18 mouse cellular contexts compared by ENCODE assay signal in the genomic region with DNA sequence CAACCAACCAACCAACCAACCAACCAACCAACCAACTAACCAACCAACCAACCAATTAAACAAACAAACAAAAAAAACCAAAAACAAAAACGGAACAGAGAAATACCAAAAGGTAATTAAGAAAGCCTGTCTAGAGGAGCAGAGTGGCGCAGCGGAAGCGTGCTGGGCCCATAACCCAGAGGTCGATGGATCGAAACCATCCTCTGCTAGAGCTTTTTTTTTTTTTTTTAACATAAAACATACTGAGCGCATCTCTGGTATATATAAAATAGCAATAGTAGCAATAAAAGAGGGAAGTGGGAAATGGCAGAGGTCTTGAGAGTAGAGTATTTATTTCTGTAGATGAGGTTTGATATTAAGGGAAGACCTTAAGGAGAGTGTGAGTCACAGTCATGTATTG. TPM values are rescaled to one million over a fixed set of nuclear protein-coding genes. Genes with fewer than 3 reads are reported as not detected.
DNase-seq lines count a peak whose midpoint lies in the region; ATAC-seq lines count a peak whose summit lies in the region.
"Had no signal": no experiment of that assay in that cellular context is flagged by ENCODE, and none has a peak within 500 bp of the region (broad histone marks: within the 10 kb centered on the region; RNA-seq: fewer than 3 reads in every experiment).

No protein-coding gene starts in this region.

- intact Hi-C loops in gastrocnemius, postnatal 36 days (cut with DNase I), result loop anchor here (5.0 kb wide), 1 partner anchor 38 kb away; no protein-coding TSS in a partner anchor

- no peak for ATAC-seq in heart, embryonic 11.5 days (replicated peaks; ENCODE audit: insufficient number of reproducible peaks, low FRiP score, low TSS enrichment)
- ATAC-seq in liver, embryonic 13.5 days (ENCODE audit: low read depth), result peak; percentile 58

- no peaks in the 10 kb centered on the region for H3K36me3 ChIP-seq in heart, embryonic 11.5 days (ENCODE audit: control insufficient read depth, insufficient read depth, low read length)
- no peaks in the 10 kb centered on the region for H3K36me3 ChIP-seq in liver, embryonic 13.5 days
- H3K36me3 ChIP-seq: hindbrain, embryonic 12.5 days; midbrain, embryonic 12.5 days; neural tube, embryonic 13.5 days had no signal

- WGBS in heart, embryonic 11.5 days (ENCODE audit: insufficient replicate concordance), result 7% methylated on average over 7 of the region's 7 CpGs
- 1% methylated on average over 7 of the region's 7 CpGs for WGBS in liver, embryonic 13.5 days (ENCODE audit: insufficient replicate concordance)

- no peak overlapping the region for H3K9ac ChIP-seq in heart, embryonic 11.5 days (ENCODE audit: low read depth, low read length)
- H3K9ac ChIP-seq in liver, embryonic 13.5 days, result no peak overlapping the region
- H3K9ac ChIP-seq: hindbrain, embryonic 12.5 days; midbrain, embryonic 12.5 days; neural tube, embryonic 13.5 days had no signal

- DNase-seq in heart, postnatal 4 days, result no peak
- DNase-seq in 3134 (ENCODE audit: extremely low read depth, insufficient read length, low spot score), result peak; percentile 36
- DNase-seq in MN1 (ENCODE audit: low spot score), result peak; percentile 37
- DNase-seq in liver, embryonic 13.5 days, result no peak
- DNase-seq in urinary bladder, adult 18-20 months (ENCODE audit: low spot score in 2 of 2), result no peak
- no peak for DNase-seq in gastrocnemius, postnatal 36 days
- DNase-seq in frontal cortex, postnatal 10 days (ENCODE audit: low spot score in 2 of 2), result no peak
- DNase-seq: adrenal gland, postnatal 14 days; kidney, adult 18-20 months; thymus, adult 2 months had no signal

- no peaks in the 10 kb centered on the region for H3K9me3 ChIP-seq in heart, embryonic 11.5 days (replicated peaks; ENCODE audit: control insufficient read depth, low read length)
- H3K9me3 ChIP-seq in liver, embryonic 13.5 days (replicated peaks), result no peaks in the 10 kb centered on the region
- H3K9me3 ChIP-seq: hindbrain, embryonic 12.5 days; midbrain, embryonic 12.5 days; neural tube, embryonic 13.5 days had no signal

- peak overlapping the region; percentile 68 for H3K4me2 ChIP-seq in heart, embryonic 11.5 days
- peak overlapping the region; percentile 76 for H3K4me2 ChIP-seq in liver, embryonic 13.5 days
- H3K4me2 ChIP-seq: hindbrain, embryonic 12.5 days; midbrain, embryonic 12.5 days; neural tube, embryonic 13.5 days had no signal

- H3K27me3 ChIP-seq in heart, embryonic 11.5 days (ENCODE audit: control insufficient read depth, insufficient read depth, low read length), result no peaks in the 10 kb centered on the region
- H3K27me3 ChIP-seq in liver, embryonic 13.5 days, result no peaks in the 10 kb centered on the region

- peaks cover 5% of the 10 kb centered on the region for H3K4me1 ChIP-seq in heart, embryonic 11.5 days (ENCODE audit: control insufficient read depth, insufficient read depth, low read length)
- peaks cover 63% of the 10 kb centered on the region for H3K4me1 ChIP-seq in liver, embryonic 13.5 days (replicated peaks)

- H3K4me3 ChIP-seq in heart, embryonic 11.5 days (ENCODE audit: low read depth, low read length), result no peak overlapping the region
- peak overlapping the region; percentile 58 for H3K4me3 ChIP-seq in liver, embryonic 13.5 days (replicated peaks)
- H3K4me3 ChIP-seq: hindbrain, embryonic 12.5 days; left cerebral cortex, adult 2 months; midbrain, embryonic 12.5 days; neural tube, embryonic 13.5 days had no signal

- no peak overlapping the region for H3K27ac ChIP-seq in heart, embryonic 11.5 days (ENCODE audit: low read depth, low read length)
- H3K27ac ChIP-seq in liver, embryonic 13.5 days, result no peak overlapping the region
- H3K27ac ChIP-seq: hindbrain, embryonic 12.5 days; left cerebral cortex, adult 2 months; midbrain, embryonic 12.5 days; neural tube, embryonic 13.5 days had no signal

RNA-seq across cellular contexts. Expression of gene Btn2a2, which starts 11.3 kb away (rescaled TPM):
- polyA plus RNA-seq in heart, embryonic 11.5 days (2014; fragmentation: Nextera tagmentation; extraction: Ambion mirVana), result 0.59 and 0.80 TPM in 2 replicates
- total RNA-seq in heart, postnatal 4 days (2021), result not detected
- not detected in 2 replicates for polyA plus RNA-seq in liver, embryonic 13.5 days (2015; fragmentation: Nextera tagmentation; extraction: Ambion mirVana)
- total RNA-seq in gastrocnemius, postnatal 36 days (2021), result not detected
- total RNA-seq: adrenal gland, postnatal 14 days; heart, adult 8-10 months; liver, adult 2 months had no signal
- polyA plus RNA-seq: liver, adult 2 months; spleen, adult 2 months had no signal

RNA-seq across cellular contexts. Expression of gene Hist1h4h, which starts 30.9 kb away (rescaled TPM):
- 2.1 and 3.4 TPM in 2 replicates for polyA plus RNA-seq in heart, embryonic 11.5 days (2014; fragmentation: Nextera tagmentation; extraction: Ambion mirVana)
- 1,000 to 10,000 TPM; 1,227 to 1,327 TPM for total RNA-seq in heart, postnatal 4 days (2021)
- polyA plus RNA-seq in liver, embryonic 13.5 days (2015; fragmentation: Nextera tagmentation; extraction: Ambion mirVana), result 3.8 and 5.9 TPM in 2 replicates
- total RNA-seq in gastrocnemius, postnatal 36 days (2021), result 100 to 1,000 TPM; 130 to 153 TPM

RNA-seq across cellular contexts. Expression of gene Hist1h2af, which starts 33.8 kb away (rescaled TPM):
- polyA plus RNA-seq in heart, embryonic 11.5 days (2014; fragmentation: Nextera tagmentation; extraction: Ambion mirVana), result 1.4 and 2.3 TPM in 2 replicates
- total RNA-seq in heart, postnatal 4 days (2021), result 100 to 1,000 TPM; 480 to 499 TPM
- 7.7 and 13.6 TPM in 2 replicates for polyA plus RNA-seq in liver, embryonic 13.5 days (2015; fragmentation: Nextera tagmentation; extraction: Ambion mirVana)
- 10 to 100 TPM in 1 of 2 experiments, 1 to 10 TPM in 1; 7.7 to 11.5 TPM for total RNA-seq in gastrocnemius, postnatal 36 days (2021)
- polyA plus RNA-seq: neural tube, embryonic 13.5 days had no signal

RNA-seq across cellular contexts. Expression of gene Btn1a1, which starts 34.2 kb away (rescaled TPM):
- 0.97 and 1.7 TPM in 2 replicates for polyA plus RNA-seq in heart, embryonic 11.5 days (2014; fragmentation: Nextera tagmentation; extraction: Ambion mirVana)
- total RNA-seq in heart, postnatal 4 days (2021), result under 1 TPM; 0.11 to 0.24 TPM
- 1.5 and 2.0 TPM in 2 replicates for polyA plus RNA-seq in liver, embryonic 13.5 days (2015; fragmentation: Nextera tagmentation; extraction: Ambion mirVana)
- not detected for total RNA-seq in gastrocnemius, postnatal 36 days (2021)
- total RNA-seq: heart, adult 8-10 months; left cerebral cortex, adult 2 months; liver, adult 2 months had no signal
- polyA plus RNA-seq: hindbrain, embryonic 12.5 days; liver, adult 2 months; midbrain, embryonic 12.5 days had no signal

RNA-seq across cellular contexts. Expression of gene Hist1h3g, which starts 35.3 kb away (rescaled TPM):
- 2.8 and 3.1 TPM in 2 replicates for polyA plus RNA-seq in heart, embryonic 11.5 days (2014; fragmentation: Nextera tagmentation; extraction: Ambion mirVana)
- total RNA-seq in heart, postnatal 4 days (2021), result 100 to 1,000 TPM; 165 to 172 TPM
- polyA plus RNA-seq in liver, embryonic 13.5 days (2015; fragmentation: Nextera tagmentation; extraction: Ambion mirVana), result 10.3 and 17.1 TPM in 2 replicates
- 1 to 10 TPM; 2.8 to 5.0 TPM for total RNA-seq in gastrocnemius, postnatal 36 days (2021)

Comparison
In these comparisons a context has a peak if more than half of its experiments do, and no peak if none do; other contexts are left out.
1. DNase-seq: peak in 3134 (single experiment) and MN1 (single experiment); none in heart, postnatal 4 days (single experiment), liver, embryonic 13.5 days (single experiment), urinary bladder, adult 18-20 months (0 of 2), gastrocnemius, postnatal 36 days (0 of 2) and frontal cortex, postnatal 10 days (0 of 2).
2. RNA of gene Hist1h4h, which starts 30.9 kb away (total RNA-seq): 1,227 to 1,327 TPM in heart, postnatal 4 days; 130 to 153 TPM in gastrocnemius, postnatal 36 days; every median in the first group is over 4 times any median in the second.
3. RNA of gene Hist1h2af, which starts 33.8 kb away (total RNA-seq): 480 to 499 TPM in heart, postnatal 4 days; 7.7 to 11.5 TPM in gastrocnemius, postnatal 36 days; every median in the first group is over 10 times any median in the second.